In genomic region chr6:21867310-21867709, GRCm38 (mm10) we compare ENCODE assay signal across 20 mouse cellular contexts. TPM values are rescaled to one million over a fixed set of nuclear protein-coding genes. Genes with fewer than 3 reads are reported as not detected.
DNase-seq lines count a peak whose midpoint lies in the region; ATAC-seq and TF ChIP-seq lines count a peak whose summit lies in the region.
"Had no signal": no experiment of that assay in that cellular context is flagged by ENCODE, and none has a peak within 500 bp of the region (broad histone marks: within the 10 kb centered on the region; RNA-seq: fewer than 3 reads in every experiment).

No protein-coding gene starts in this region.

- no peak overlapping the region for H3K4me3 ChIP-seq in heart, embryonic 12.5 days
- H3K4me3 ChIP-seq in heart, adult 2 months = no peak overlapping the region
- no peak overlapping the region for H3K4me3 ChIP-seq in heart, embryonic 16.5 days (ENCODE audit: low read length)
- no peak overlapping the region for H3K4me3 ChIP-seq in hindbrain, postnatal 0 days (ENCODE audit: low read length)
- no peak overlapping the region for H3K4me3 ChIP-seq in hindbrain, embryonic 12.5 days
- H3K4me3 ChIP-seq: hindbrain, embryonic 13.5 days; kidney, embryonic 15.5 days had no signal

- no peaks in the 10 kb centered on the region for H3K27me3 ChIP-seq in heart, embryonic 12.5 days (replicated peaks)
- no peaks in the 10 kb centered on the region for H3K27me3 ChIP-seq in heart, adult 2 months (ENCODE audit: control insufficient read depth, insufficient read depth, low read length)
- H3K27me3 ChIP-seq in heart, embryonic 16.5 days (ENCODE audit: control insufficient read depth, insufficient read depth, low read length) = no peaks in the 10 kb centered on the region
- no peaks in the 10 kb centered on the region for H3K27me3 ChIP-seq in hindbrain, postnatal 0 days (ENCODE audit: insufficient read depth, low read length)
- no peaks in the 10 kb centered on the region for H3K27me3 ChIP-seq in hindbrain, embryonic 12.5 days
- H3K27me3 ChIP-seq: CH12.LX; hindbrain, embryonic 13.5 days; kidney, embryonic 15.5 days had no signal

- no peak for TF ChIP-seq EP300 in heart, adult 2 months (IDR thresholded peaks at IDR 0.05; ENCODE audit: insufficient read depth, low read depth, low read length)

- peaks cover 17% of the 10 kb centered on the region for H3K4me1 ChIP-seq in heart, embryonic 12.5 days (replicated peaks)
- H3K4me1 ChIP-seq in heart, adult 2 months (ENCODE audit: control insufficient read depth, insufficient read depth, low read length) = no peaks in the 10 kb centered on the region
- H3K4me1 ChIP-seq in heart, embryonic 16.5 days (ENCODE audit: control insufficient read depth, insufficient read depth, low read length) = peaks cover 10% of the 10 kb centered on the region
- no peaks in the 10 kb centered on the region for H3K4me1 ChIP-seq in hindbrain, postnatal 0 days (ENCODE audit: insufficient read depth, low read length)
- H3K4me1 ChIP-seq in hindbrain, embryonic 12.5 days = no peaks in the 10 kb centered on the region
- H3K4me1 ChIP-seq: hindbrain, embryonic 13.5 days had no signal

- no peaks in the 10 kb centered on the region for H3K9me3 ChIP-seq in heart, embryonic 12.5 days (replicated peaks)
- H3K9me3 ChIP-seq in heart, embryonic 16.5 days (replicated peaks; ENCODE audit: control insufficient read depth, low read length) = no peaks in the 10 kb centered on the region
- no peaks in the 10 kb centered on the region for H3K9me3 ChIP-seq in hindbrain, postnatal 0 days (ENCODE audit: low read length)
- H3K9me3 ChIP-seq in hindbrain, embryonic 12.5 days (replicated peaks) = no peaks in the 10 kb centered on the region
- H3K9me3 ChIP-seq: hindbrain, embryonic 13.5 days; kidney, embryonic 15.5 days had no signal

- H3K27ac ChIP-seq in heart, embryonic 12.5 days (ENCODE audit: poor library complexity, severe bottlenecking) = no peak overlapping the region
- no peak overlapping the region for H3K27ac ChIP-seq in heart, adult 2 months
- peak overlapping the region; percentile 26 for H3K27ac ChIP-seq in heart, embryonic 16.5 days (ENCODE audit: low read length)
- no peak overlapping the region for H3K27ac ChIP-seq in hindbrain, postnatal 0 days
- no peak overlapping the region for H3K27ac ChIP-seq in hindbrain, embryonic 12.5 days
- H3K27ac ChIP-seq: hindbrain, embryonic 13.5 days; kidney, embryonic 15.5 days had no signal

- no peak overlapping the region for H3K9ac ChIP-seq in heart, embryonic 12.5 days
- H3K9ac ChIP-seq in heart, adult 2 months (ENCODE audit: low read depth, low read length) = no peak overlapping the region
- H3K9ac ChIP-seq in heart, embryonic 16.5 days (ENCODE audit: low read length) = no peak overlapping the region
- H3K9ac ChIP-seq in hindbrain, postnatal 0 days (replicated peaks; ENCODE audit: low read length) = no peak overlapping the region
- H3K9ac ChIP-seq in hindbrain, embryonic 12.5 days = no peak overlapping the region
- H3K9ac ChIP-seq: forebrain, postnatal 0 days; hindbrain, embryonic 13.5 days; kidney, embryonic 15.5 days had no signal

- 3% methylated on average over 1 of the region's 1 CpGs for WGBS in heart, embryonic 12.5 days
- 6% methylated on average over 1 of the region's 1 CpGs for WGBS in heart, adult 2 months
- WGBS in heart, embryonic 16.5 days = 10% methylated on average over 1 of the region's 1 CpGs
- 43% methylated on average over 1 of the region's 1 CpGs for WGBS in hindbrain, postnatal 0 days
- 53% methylated on average over 1 of the region's 1 CpGs for WGBS in hindbrain, embryonic 12.5 days

- no peak overlapping the region; the same call in 1 of the 2 replicates for H3K4me2 ChIP-seq in heart, embryonic 12.5 days
- H3K4me2 ChIP-seq in heart, embryonic 16.5 days (ENCODE audit: low read depth, low read length) = no peak overlapping the region
- H3K4me2 ChIP-seq in hindbrain, postnatal 0 days (ENCODE audit: low read depth, low read length) = no peak overlapping the region
- H3K4me2 ChIP-seq in hindbrain, embryonic 12.5 days (replicated peaks) = no peak overlapping the region
- H3K4me2 ChIP-seq: heart, embryonic 11.5 days; hindbrain, embryonic 13.5 days; kidney, embryonic 15.5 days had no signal

- TF ChIP-seq POLR2A in heart, adult 2 months (IDR thresholded peaks at IDR 0.05; ENCODE audit: insufficient read depth, low read depth, low read length) = no peak
- no peak for TF ChIP-seq POLR2A in brain, embryonic 14.5 days (IDR thresholded peaks at IDR 0.05; ENCODE audit: borderline replicate concordance, extremely low read depth, insufficient read depth, insufficient read length, poor library complexity, severe bottlenecking)

- intact Hi-C loops in heart, adult 2 months (cut with DNase I) = no loop called here
- intact Hi-C loops in heart, postnatal 10 days (cut with DNase I) = no loop called here

- no peak for TF ChIP-seq CTCF in heart, adult 2 months (IDR thresholded peaks at IDR 0.05)
- no peak for TF ChIP-seq CTCF in hindbrain, postnatal 0 days (IDR thresholded peaks at IDR 0.05; ENCODE audit: low read depth)
- TF ChIP-seq CTCF in brain, embryonic 14.5 days (IDR thresholded peaks at IDR 0.05; ENCODE audit: borderline replicate concordance, extremely low read depth, insufficient read depth, insufficient read length) = no peak

- peak; percentile 75 for ATAC-seq in heart, embryonic 12.5 days (ENCODE audit: insufficient number of reproducible peaks, low FRiP score)
- peak; percentile 67; the same call in 1 of the 2 replicates for ATAC-seq in heart, embryonic 16.5 days (replicated peaks; ENCODE audit: extremely low read depth, insufficient read depth, low FRiP score)
- ATAC-seq in hindbrain, postnatal 0 days = no peak
- ATAC-seq in hindbrain, embryonic 12.5 days (ENCODE audit: low FRiP score) = no peak
- ATAC-seq: forebrain, postnatal 0 days; intestine, embryonic 16.5 days had no signal

- H3K79me2 ChIP-seq in heart, adult 2 months (replicated peaks; ENCODE audit: control insufficient read depth, insufficient read depth, low read length) = no peaks in the 10 kb centered on the region

- no peaks in the 10 kb centered on the region for H3K36me3 ChIP-seq in heart, embryonic 12.5 days
- no peaks in the 10 kb centered on the region for H3K36me3 ChIP-seq in heart, adult 2 months (ENCODE audit: control insufficient read depth, insufficient read depth, low read length)
- H3K36me3 ChIP-seq in heart, embryonic 16.5 days (ENCODE audit: control insufficient read depth, insufficient read depth) = no peaks in the 10 kb centered on the region
- H3K36me3 ChIP-seq in hindbrain, postnatal 0 days (ENCODE audit: insufficient read depth, low read length) = no peaks in the 10 kb centered on the region
- no peaks in the 10 kb centered on the region for H3K36me3 ChIP-seq in hindbrain, embryonic 12.5 days
- H3K36me3 ChIP-seq: hindbrain, embryonic 13.5 days; kidney, embryonic 15.5 days had no signal

- no peak for DNase-seq in heart, adult 2 months
- DNase-seq in heart, postnatal 10 days = no peak
- DNase-seq in hindbrain, postnatal 0 days (ENCODE audit: low spot score) = peak; percentile 28
- DNase-seq in brain, embryonic 14.5 days (ENCODE audit: low read depth) = peak; percentile 50
- no peak for DNase-seq in right cerebral cortex, postnatal 10 days (ENCODE audit: low spot score in 2 of 2)
- DNase-seq: adrenal gland, adult 2 months; adrenal gland, postnatal 25 days; cerebellum, adult 2 months; cerebellum, postnatal 10 days; forebrain, postnatal 0 days; gastrocnemius, postnatal 14 days; kidney, adult 2 months had no signal

RNA-seq across cellular contexts. Expression of gene Tspan12, which starts 15.0 kb away (rescaled TPM):
- polyA plus RNA-seq in heart, embryonic 12.5 days (2016; fragmentation: Nextera tagmentation; extraction: Ambion mirVana) = 68.6 and 71.1 TPM in 2 replicates
- total RNA-seq in heart, adult 2 months (2021) = 10 to 100 TPM; 65.3 to 79.0 TPM
- 18.6 and 38.2 TPM in 2 replicates for polyA plus RNA-seq in heart, adult 2 months (2012; rRNA removed)
- polyA plus RNA-seq in heart, embryonic 16.5 days (2015; fragmentation: Nextera tagmentation; extraction: Ambion mirVana) = 85.3 and 89.0 TPM in 2 replicates
- total RNA-seq in heart, postnatal 10 days (2021) = 100 to 1,000 TPM in 1 of 2 experiments, 10 to 100 TPM in 1; 93.8 to 102 TPM
- total RNA-seq in hindbrain, postnatal 0 days (2014; rRNA removed) = 24.8 and 36.7 TPM in 2 replicates
- 62.5 and 65.6 TPM in 2 replicates for polyA plus RNA-seq in hindbrain, postnatal 0 days (2015; fragmentation: Nextera tagmentation; extraction: Ambion mirVana)
- 55.0 and 57.0 TPM in 2 replicates for polyA plus RNA-seq in hindbrain, embryonic 12.5 days (2016; fragmentation: Nextera tagmentation; extraction: Ambion mirVana)
- 10.9 and 15.9 TPM in 2 replicates for polyA plus RNA-seq in brain, embryonic 14.5 days (2012; rRNA removed)
- total RNA-seq: CH12.LX had no signal

Comparison
In these comparisons a context has a peak if more than half of its experiments do, and no peak if none do; other contexts are left out.
1. ATAC-seq: peak in heart, embryonic 12.5 days (single experiment) and heart, embryonic 16.5 days (single experiment); none in hindbrain, postnatal 0 days (single experiment) and hindbrain, embryonic 12.5 days (single experiment).
2. DNase-seq: peak in hindbrain, postnatal 0 days (single experiment) and brain, embryonic 14.5 days (single experiment); none in heart, adult 2 months (0 of 2), heart, postnatal 10 days (0 of 2) and right cerebral cortex, postnatal 10 days (0 of 2).